In genomic region chr17:12170791-12171497, GRCm38 (mm10) we compare ENCODE assay signal across 10 mouse cellular contexts. TPM values are rescaled to one million over a fixed set of nuclear protein-coding genes. Genes with fewer than 3 reads are reported as not detected.
DNase-seq lines count a peak whose midpoint lies in the region; ATAC-seq and TF ChIP-seq lines count a peak whose summit lies in the region.
"Had no signal": no experiment of that assay in that cellular context is flagged by ENCODE, and none has a peak within 500 bp of the region (broad histone marks: within the 10 kb centered on the region; RNA-seq: fewer than 3 reads in every experiment).

No protein-coding gene starts in this region.

- H3K9me3 ChIP-seq in kidney, embryonic 15.5 days (replicated peaks), result no peaks in the 10 kb centered on the region
- no peaks in the 10 kb centered on the region for H3K9me3 ChIP-seq in heart, postnatal 0 days (replicated peaks; ENCODE audit: control insufficient read depth, low read length)
- no peaks in the 10 kb centered on the region for H3K9me3 ChIP-seq in liver, embryonic 14.5 days (ENCODE audit: control insufficient read depth, low read length)
- no peaks in the 10 kb centered on the region for H3K9me3 ChIP-seq in midbrain, postnatal 0 days (ENCODE audit: low read length)
- H3K9me3 ChIP-seq: limb, embryonic 12.5 days had no signal

- H3K9ac ChIP-seq in kidney, embryonic 15.5 days, result no peak overlapping the region
- H3K9ac ChIP-seq in heart, postnatal 0 days (replicated peaks; ENCODE audit: low read depth, low read length), result no peak overlapping the region
- H3K9ac ChIP-seq in liver, embryonic 14.5 days (replicated peaks), result 0 out of 2 replicates have a peak overlapping the region, but pooled peaks have one; percentile 23
- H3K9ac ChIP-seq in midbrain, postnatal 0 days (replicated peaks; ENCODE audit: low read length, poor library complexity, severe bottlenecking), result no peak overlapping the region
- H3K9ac ChIP-seq: limb, embryonic 12.5 days had no signal

- no peak overlapping the region for H3K27ac ChIP-seq in kidney, embryonic 15.5 days
- no peak overlapping the region for H3K27ac ChIP-seq in heart, postnatal 0 days (ENCODE audit: low read depth)
- peak overlapping the region; percentile 29 for H3K27ac ChIP-seq in liver, embryonic 14.5 days
- no peak overlapping the region for H3K27ac ChIP-seq in midbrain, postnatal 0 days (ENCODE audit: low read depth, low read length)
- H3K27ac ChIP-seq: limb, embryonic 12.5 days had no signal

- no peaks in the 10 kb centered on the region for H3K27me3 ChIP-seq in kidney, embryonic 15.5 days
- H3K27me3 ChIP-seq in heart, postnatal 0 days (ENCODE audit: control insufficient read depth, insufficient read depth, low read length), result no peaks in the 10 kb centered on the region
- H3K27me3 ChIP-seq in liver, embryonic 14.5 days (ENCODE audit: control insufficient read depth, insufficient read depth, low read length), result no peaks in the 10 kb centered on the region
- H3K27me3 ChIP-seq in midbrain, postnatal 0 days (ENCODE audit: insufficient read depth, low read length), result no peaks in the 10 kb centered on the region
- H3K27me3 ChIP-seq: limb, embryonic 12.5 days had no signal

- peak; percentile 76; the same call in 1 of the 2 replicates for TF ChIP-seq EP300 in heart, postnatal 0 days (IDR thresholded peaks at IDR 0.05; ENCODE audit: low read depth)
- no peak for TF ChIP-seq EP300 in liver, embryonic 14.5 days (IDR thresholded peaks at IDR 0.05; ENCODE audit: low read depth)

- peaks cover 5% of the 10 kb centered on the region; the same call in 1 of the 2 replicates for H3K36me3 ChIP-seq in kidney, embryonic 15.5 days
- no peaks in the 10 kb centered on the region for H3K36me3 ChIP-seq in heart, postnatal 0 days (replicated peaks; ENCODE audit: control insufficient read depth, insufficient read depth, low read length)
- peaks cover 16% of the 10 kb centered on the region for H3K36me3 ChIP-seq in liver, embryonic 14.5 days (replicated peaks; ENCODE audit: control insufficient read depth, insufficient read depth, low read depth)
- H3K36me3 ChIP-seq in midbrain, postnatal 0 days (ENCODE audit: insufficient read depth, low read length), result no peaks in the 10 kb centered on the region

- TF ChIP-seq CTCF in heart, postnatal 0 days (IDR thresholded peaks at IDR 0.05; ENCODE audit: low read depth), result no peak
- TF ChIP-seq CTCF in liver, embryonic 14.5 days (IDR thresholded peaks at IDR 0.05; ENCODE audit: low read depth), result no peak
- no peak for TF ChIP-seq CTCF in midbrain, postnatal 0 days (IDR thresholded peaks at IDR 0.05)

- 51% methylated on average over 7 of the region's 7 CpGs for WGBS in kidney, embryonic 15.5 days
- WGBS in heart, postnatal 0 days, result 41% methylated on average over 7 of the region's 7 CpGs
- whole genome bisulfite sequencing in liver, embryonic 14.5 days (ENCODE audit: insufficient replicate concordance), result 36% methylated on average over 7 of the region's 7 CpGs
- 69% methylated on average over 7 of the region's 7 CpGs for WGBS in midbrain, postnatal 0 days

- no peak for ATAC-seq in kidney, embryonic 15.5 days (replicated peaks; ENCODE audit: low FRiP score)
- peak; percentile 76 for ATAC-seq in heart, postnatal 0 days (ENCODE audit: insufficient read depth, low read depth)
- ATAC-seq in liver, embryonic 14.5 days (ENCODE audit: insufficient read depth), result peak; percentile 24; the same call in 1 of the 2 replicates
- no peak for ATAC-seq in midbrain, postnatal 0 days (ENCODE audit: low FRiP score)

- H3K4me1 ChIP-seq in kidney, embryonic 15.5 days, result peaks cover 40% of the 10 kb centered on the region
- peaks cover 12% of the 10 kb centered on the region for H3K4me1 ChIP-seq in heart, postnatal 0 days (ENCODE audit: control insufficient read depth, insufficient read depth)
- peaks cover 20 to 42% of the 10 kb centered on the region in 2 experiments for H3K4me1 ChIP-seq in liver, embryonic 14.5 days (replicated peaks; ENCODE audit: control insufficient read depth in 2 of 2, insufficient read depth in 2 of 2, low read length in 1 of 2)
- 0 out of 2 replicates have a peak, but pooled peaks cover 13% of the 10 kb centered on the region for H3K4me1 ChIP-seq in midbrain, postnatal 0 days (ENCODE audit: insufficient read depth, low read length)

- DNase-seq in kidney, adult 11 months, result peak; percentile 60
- DNase-seq in heart, postnatal 0 days (ENCODE audit: low spot score), result peak; percentile 51
- DNase-seq in liver, embryonic 14.5 days (ENCODE audit: low read depth in 3 of 3, low spot score in 3 of 3), result no peak
- DNase-seq in skeletal muscle tissue, adult 2 months (ENCODE audit: low read depth, low spot score), result peak; percentile 57
- DNase-seq in midbrain, postnatal 0 days (ENCODE audit: low spot score), result no peak
- DNase-seq in urinary bladder, adult 2 months (ENCODE audit: low spot score), result no peak
- no peak for DNase-seq in ovary, adult 18-20 months (ENCODE audit: low spot score)
- DNase-seq: cerebellum, adult 8-10 months had no signal

- H3K4me2 ChIP-seq in kidney, embryonic 15.5 days, result no peak overlapping the region
- no peak overlapping the region for H3K4me2 ChIP-seq in heart, postnatal 0 days (ENCODE audit: low read depth, low read length)
- no peak overlapping the region for H3K4me2 ChIP-seq in liver, embryonic 14.5 days (ENCODE audit: low read depth)
- H3K4me2 ChIP-seq in midbrain, postnatal 0 days (ENCODE audit: low read depth, low read length, poor library complexity, severe bottlenecking), result no peak overlapping the region
- H3K4me2 ChIP-seq: limb, embryonic 12.5 days had no signal

- no peak overlapping the region for H3K4me3 ChIP-seq in kidney, embryonic 15.5 days (replicated peaks)
- H3K4me3 ChIP-seq in heart, postnatal 0 days (ENCODE audit: low read depth, low read length), result no peak overlapping the region
- H3K4me3 ChIP-seq in liver, embryonic 14.5 days (ENCODE audit: insufficient read depth in 1 of 2, low read depth in 2 of 2, low read length in 2 of 2), result no peak overlapping the region
- H3K4me3 ChIP-seq in midbrain, postnatal 0 days (ENCODE audit: low read depth, low read length), result no peak overlapping the region
- H3K4me3 ChIP-seq: limb, embryonic 12.5 days had no signal

RNA-seq across cellular contexts. Expression of gene Agpat4, which starts 52.4 kb away (rescaled TPM):
- 35.3 and 37.2 TPM in 2 replicates for polyA plus RNA-seq in kidney, embryonic 15.5 days (2015; fragmentation: Nextera tagmentation; extraction: Ambion mirVana)
- total RNA-seq in heart, postnatal 0 days (2014; rRNA removed; ENCODE audit: low replicate concordance), result 11.9 and 13.4 TPM in 2 replicates
- 7.0 and 9.2 TPM in 2 replicates for polyA plus RNA-seq in heart, postnatal 0 days (2015; fragmentation: Nextera tagmentation; extraction: Ambion mirVana)
- polyA plus RNA-seq in liver, embryonic 14.5 days (2012; rRNA removed), result 15.0 and 16.2 TPM in 2 replicates
- 10.5 and 12.1 TPM in 2 replicates for polyA plus RNA-seq in liver, embryonic 14.5 days (2014; fragmentation: Nextera tagmentation; extraction: Ambion mirVana)
- total RNA-seq in midbrain, postnatal 0 days (2014; rRNA removed), result 43.2 and 47.7 TPM in 2 replicates
- polyA plus RNA-seq in midbrain, postnatal 0 days (2015; fragmentation: Nextera tagmentation; extraction: Ambion mirVana), result 56.4 and 58.2 TPM in 2 replicates
- polyA plus RNA-seq in urinary bladder, adult 2 months (2012; rRNA removed), result 11.0 and 16.5 TPM in 2 replicates

Comparison
In these comparisons a context has a peak if more than half of its experiments do, and no peak if none do; other contexts are left out.
1. DNase-seq: peak in kidney, adult 11 months (single experiment), heart, postnatal 0 days (single experiment) and skeletal muscle tissue, adult 2 months (single experiment); none in liver, embryonic 14.5 days (0 of 3), midbrain, postnatal 0 days (single experiment), urinary bladder, adult 2 months (single experiment) and ovary, adult 18-20 months (single experiment).
2. ATAC-seq: peak in heart, postnatal 0 days (single experiment) and liver, embryonic 14.5 days (single experiment); none in kidney, embryonic 15.5 days (single experiment) and midbrain, postnatal 0 days (single experiment).